Mouse (Mus musculus) MEL (cell line): ENCODE results near the gene Slc16a10. TPM values are rescaled to one million over a fixed set of nuclear protein-coding genes. Genes with fewer than 3 reads are reported as not detected.

Experiments
- DNase-seq: peaks from one replicate; pipeline ENCODE4 v3.0.0; 2011; ENCODE audit warnings: low read depth, low spot score
- H3K27ac ChIP-seq: 2 replicates; pipeline ENCODE4 v1.5.1; 2012; ENCODE audit warnings: low read depth, mild to moderate bottlenecking, control low read depth, low read length, moderate library complexity; ENCODE audit not compliant: control insufficient read depth
- H3K27me3 ChIP-seq, 2 experiments: fragments of 150-350 bp in 1 of 2; sonication (generic) in 1 of 2; 2 replicates each; pipeline ENCODE4 v1.6.1; 2012; ENCODE audit warnings: low read length in 2 of 2, mild to moderate bottlenecking in 2 of 2, improper control_type of control experiment in 1 of 2, moderate library complexity in 1 of 2; ENCODE audit not compliant: insufficient read depth in 2 of 2, control insufficient read depth in 1 of 2
- H3K36me3 ChIP-seq, 2 experiments: 2 replicates each; pipeline ENCODE4 v1.6.1; 2012 to 2014; ENCODE audit warnings: low read length in 2 of 2, improper control_type of control experiment in 1 of 2, inconsistent platforms in 1 of 2, mild to moderate bottlenecking in 1 of 2; ENCODE audit not compliant: insufficient read depth in 2 of 2, control insufficient read depth in 1 of 2
- H3K4me1 ChIP-seq, 2 experiments: fragments of 150-350 bp in 1 of 2; sonication (generic) in 1 of 2; 2 replicates each; pipeline ENCODE4 v1.6.1; 2012; ENCODE audit warnings: low read length in 2 of 2, improper control_type of control experiment in 1 of 2, mild to moderate bottlenecking in 1 of 2; ENCODE audit not compliant: insufficient read depth in 2 of 2, control insufficient read depth in 1 of 2
- H3K4me3 ChIP-seq, 2 experiments: fragments of 150-350 bp in 1 of 2; sonication (generic) in 1 of 2; 2 replicates each; pipeline ENCODE4 v1.5.1; 2012; ENCODE audit warnings: low read depth in 2 of 2, low read length in 2 of 2, mild to moderate bottlenecking in 2 of 2, moderate library complexity in 2 of 2, control low read depth in 1 of 2, improper control_type of control experiment in 1 of 2; ENCODE audit not compliant: control insufficient read depth in 1 of 2, insufficient read depth in 1 of 2
- H3K79me2 ChIP-seq: 2 replicates; pipeline ENCODE4 v1.6.1; 2012; ENCODE audit warnings: mild to moderate bottlenecking, low read length, moderate library complexity; ENCODE audit not compliant: control insufficient read depth, poor library complexity, insufficient read depth
- H3K9ac ChIP-seq: 2 replicates; pipeline ENCODE4 v1.6.1; 2012; ENCODE audit warnings: low read depth, mild to moderate bottlenecking, control low read depth, low read length, moderate library complexity; ENCODE audit not compliant: control insufficient read depth, poor library complexity, severe bottlenecking
- H3K9me3 ChIP-seq: fragments of 150-350 bp; sonication (generic); replicated peaks from 2 replicates; pipeline ENCODE4 v1.6.1; 2012; ENCODE audit warnings: mild to moderate bottlenecking, low read length, improper control_type of control experiment, moderate library complexity; ENCODE audit not compliant: insufficient read depth
- CHD2 ChIP-seq: IDR thresholded peaks from 2 replicates; pipeline ENCODE4 v1.6.1; 2011; ENCODE audit warnings: low read length, improper control_type of control experiment
- EP300 ChIP-seq, 2 experiments: IDR thresholded peaks; 2 replicates each; pipeline ENCODE4 v1.6.1; 2011; ENCODE audit warnings: improper control_type of control experiment in 2 of 2, low read length in 2 of 2, low read depth in 1 of 2, mild to moderate bottlenecking in 1 of 2
- ETS1 ChIP-seq: IDR thresholded peaks from 2 replicates; pipeline ENCODE4 v1.6.1; 2012; ENCODE audit warnings: low read depth, mild to moderate bottlenecking, inconsistent platforms, low read length, improper control_type of control experiment, moderate library complexity
- GABPA ChIP-seq: IDR thresholded peaks from 2 replicates; pipeline ENCODE4 v1.6.1; 2012; ENCODE audit warnings: low read depth, mild to moderate bottlenecking, inconsistent platforms, low read length, improper control_type of control experiment, moderate library complexity
- HCFC1 ChIP-seq: IDR thresholded peaks from 2 replicates; pipeline ENCODE4 v1.6.1; 2012; ENCODE audit warnings: low read depth, mild to moderate bottlenecking, inconsistent platforms, low read length, improper control_type of control experiment, moderate library complexity
- MAX ChIP-seq: IDR thresholded peaks from 2 replicates; pipeline ENCODE4 v1.6.1; 2011; ENCODE audit warnings: low read length, improper control_type of control experiment
- MEF2A ChIP-seq: IDR thresholded peaks from 2 replicates; pipeline ENCODE4 v1.6.1; 2014; ENCODE audit warnings: low read depth, mild to moderate bottlenecking, inconsistent platforms, low read length, improper control_type of control experiment; ENCODE audit not compliant: poor library complexity, insufficient replicate concordance, severe bottlenecking; ENCODE audit errors: extremely low read depth
- MYC ChIP-seq: IDR thresholded peaks from 2 replicates; pipeline ENCODE4 v1.6.1; 2011; ENCODE audit warnings: low read depth, mild to moderate bottlenecking, low read length, improper control_type of control experiment, moderate library complexity
- NELFE ChIP-seq: IDR thresholded peaks from 2 replicates; pipeline ENCODE4 v1.6.1; 2011; ENCODE audit warnings: low read depth, low read length, improper control_type of control experiment
- RCOR1 ChIP-seq: IDR thresholded peaks from 2 replicates; pipeline ENCODE4 v1.6.1; 2012; ENCODE audit warnings: low read depth, mild to moderate bottlenecking, inconsistent platforms, low read length, improper control_type of control experiment
- SIN3A ChIP-seq: IDR thresholded peaks from 2 replicates; pipeline ENCODE4 v1.6.1; 2012; ENCODE audit warnings: low read length, improper control_type of control experiment, inconsistent platforms
- TBP ChIP-seq: IDR thresholded peaks from 2 replicates; pipeline ENCODE4 v1.8.0; 2011; ENCODE audit warnings: low read depth, low read length, improper control_type of control experiment
- TCF12 ChIP-seq: IDR thresholded peaks from 2 replicates; pipeline ENCODE4 v1.6.1; 2014; ENCODE audit warnings: low read depth, mild to moderate bottlenecking, inconsistent platforms, low read length, improper control_type of control experiment, moderate library complexity
- UBTF ChIP-seq: IDR thresholded peaks from 2 replicates; pipeline ENCODE4 v1.6.1; 2012; ENCODE audit warnings: low read depth, mild to moderate bottlenecking, inconsistent platforms, low read length, improper control_type of control experiment, moderate library complexity, borderline replicate concordance; ENCODE audit not compliant: insufficient read depth
- ZNF384 ChIP-seq: IDR thresholded peaks from 2 replicates; pipeline ENCODE4 v1.6.1; 2012; ENCODE audit warnings: low read depth, mild to moderate bottlenecking, inconsistent platforms, low read length, improper control_type of control experiment
- polyA plus RNA-seq, 2 experiments: library from polyadenylated mRNA; stranded (reverse) in 1 of 2; unstranded in 1 of 2; fragments of >175 nt in 1 of 2; fragments of >200 nt in 1 of 2; gene quantifications; 2 replicates each; pipeline versions ENCODE4 v1.2.1 to v1.2.4; 2012; ENCODE audit warnings: low replicate concordance in 2 of 2, low read depth in 1 of 2; ENCODE audit not compliant: insufficient read length in 2 of 2, insufficient read depth in 1 of 2, missing spikeins in 1 of 2
- total RNA-seq: library from RNA; depleted of rRNA; stranded (reverse); fragments of 300-350 nt; gene quantifications from 2 replicates; pipeline ENCODE4 v1.2.3, GENCODE M21; 2012

Gene Slc16a10
- total and polyA plus RNA-seq, 3 experiments: 13.2 to 17.9 TPM; not detected in 1

DNA sequence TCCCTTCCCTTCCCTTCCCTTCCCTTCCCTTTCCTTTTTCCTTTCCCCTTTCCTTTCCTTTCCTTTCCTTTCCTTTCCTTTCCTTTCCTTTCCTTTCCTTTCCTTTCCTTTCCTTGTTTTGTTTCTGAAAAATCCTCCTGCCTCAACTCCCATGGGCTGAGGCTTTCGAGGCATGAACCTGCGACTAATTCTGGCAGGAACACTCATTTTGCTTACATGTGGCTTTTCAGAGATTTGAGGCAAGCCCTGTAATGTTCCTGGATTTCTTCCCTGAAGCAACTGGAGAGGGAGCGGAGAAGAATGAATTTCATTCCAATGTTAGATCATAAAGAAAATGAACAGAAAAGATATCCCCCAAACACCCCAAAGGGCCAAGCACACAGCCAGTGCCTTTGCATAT is 39.9 kb downstream of the Slc16a10 start:
- peaks cover 21 to 29% of the 10 kb centered on the region in 2 experiments for H3K4me1 ChIP-seq
- TF ChIP-seq HCFC1 (no peak), TBP (no peak), SIN3A (no peak), CHD2 (no peak), MEF2A (no peak), ZNF384 (no peak)

DNA sequence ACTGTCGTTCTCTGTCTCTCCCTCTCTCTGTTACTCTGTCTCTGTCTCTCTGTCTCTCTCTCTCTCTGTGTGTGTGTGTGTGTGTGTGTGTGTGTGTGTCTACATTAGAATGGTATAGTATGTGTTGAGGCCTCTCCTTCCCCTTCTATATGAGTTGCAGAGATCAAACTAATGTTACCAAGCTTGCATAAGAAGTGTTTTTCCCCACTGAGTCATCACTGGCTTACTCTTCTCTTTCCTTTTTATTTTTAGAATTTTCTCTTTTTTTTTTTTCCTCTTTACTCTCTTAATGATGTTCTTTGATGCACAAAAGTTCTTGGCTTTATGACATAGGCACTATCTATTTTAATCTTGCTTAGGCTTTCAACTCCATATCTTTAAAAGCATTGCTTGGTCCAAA is 43.6 kb downstream of the Slc16a10 start:
- Histone ChIP-seq H3K9me3 (no peaks in the 10 kb centered on the region), H3K4me1 (peaks cover 0 to 5% of the 10 kb centered on the region in 2 experiments; a peak in 2 of 4 replicates), H3K4me3 (no peak overlapping the region), H3K36me3 (peaks cover 2 to 5% of the 10 kb centered on the region in 2 experiments; a peak in 2 of 4 replicates), H3K9ac (no peak overlapping the region), H3K79me2 (peaks cover 4% of the 10 kb centered on the region; the same call in 1 of the 2 replicates), H3K27ac (no peak overlapping the region), H3K27me3 (no peaks in the 10 kb centered on the region)
- DNase-seq: no peak
- no peak for TF ChIP-seq NELFE

More for the DNA sequence above, 39.9 kb downstream of the Slc16a10 start:
- Histone ChIP-seq H3K4me3 (no peak overlapping the region), H3K36me3 (peaks cover 2 to 33% of the 10 kb centered on the region in 2 experiments; a peak in 3 of 4 replicates), H3K27me3 (no peaks in the 10 kb centered on the region), H3K27ac (no peak overlapping the region), H3K9ac (no peak overlapping the region), H3K9me3 (no peaks in the 10 kb centered on the region), H3K79me2 (peaks cover 10% of the 10 kb centered on the region; the same call in 1 of the 2 replicates)
- DNase-seq: no peak

DNA sequence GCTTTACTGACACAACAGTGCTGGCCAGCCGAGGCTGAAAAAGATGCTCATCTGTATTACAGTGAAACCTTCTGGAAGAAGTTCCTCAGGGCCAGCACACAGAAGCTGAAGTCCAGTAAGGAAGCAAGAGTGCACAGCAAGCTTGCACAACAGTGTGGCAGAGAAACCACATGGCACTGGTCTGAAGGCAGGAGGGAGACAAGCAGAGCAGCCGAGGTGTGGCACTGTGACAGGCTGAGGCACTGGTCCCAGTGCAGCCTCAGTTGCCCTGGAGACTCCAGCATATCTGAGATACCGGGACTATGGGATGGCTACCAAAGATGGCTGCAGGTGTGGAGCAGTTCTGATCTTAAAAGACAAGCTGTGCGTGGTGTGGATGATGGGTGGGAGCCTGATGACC is 44.5 kb downstream of the Slc16a10 start:
- Histone ChIP-seq H3K4me3 (no peak overlapping the region), H3K27ac (no peak overlapping the region)
- DNase-seq: no peak

More for the DNA sequence above, 44.5 kb downstream of the Slc16a10 start:
- H3K4me1 ChIP-seq: no peaks in the 10 kb centered on the region
- H3K9ac ChIP-seq: no peak overlapping the region
- H3K36me3 ChIP-seq: peaks cover 0 to 2% of the 10 kb centered on the region in 2 experiments; a peak in 1 of 4 replicates
- H3K27me3 ChIP-seq: no peaks in the 10 kb centered on the region
- H3K9me3 ChIP-seq: no peaks in the 10 kb centered on the region
- TF ChIP-seq UBTF: no peak
- TF ChIP-seq EP300 (IDR thresholded peaks at IDR 0.05; ENCODE audit: low read depth in 1 of 2, low read length in 2 of 2): no peak
- TF ChIP-seq MAX: no peak
- no peak for TF ChIP-seq GABPA
- TF ChIP-seq ETS1: no peak
- no peak for TF ChIP-seq TCF12
- no peak for TF ChIP-seq MYC
- TF ChIP-seq RCOR1: no peak
- no peaks in the 10 kb centered on the region for H3K79me2 ChIP-seq
